Mouse (Mus musculus) heart, postnatal 36 days (tissue): ENCODE results near the gene Lpcat3. TPM values are rescaled to one million over a fixed set of nuclear protein-coding genes. Genes with fewer than 3 reads are reported as not detected.

Experiments
- DNase-seq, 2 experiments: peaks; one replicate each; pipeline ENCODE4 v3.0.0; 2021 to 2022
- intact Hi-C: fragments of 180-260 bp; cut with DNase I; formaldehyde crosslinking; loops from one replicate; pipeline ENCODE4 v1.15.1; 2025
- total RNA-seq, 2 experiments: library from RNA; stranded (reverse); gene quantifications; 2 replicates each; pipeline ENCODE4 v1.2.3; 2021

Lpcat3 gene
- total RNA-seq, 2 experiments from 2014 or later, result 51.6 TPM

- DNase-seq, result peak in 1 of 2 experiments; percentile 41
- intact Hi-C loops, result no loop called here
Observed at GRCm38 (mm10) chr6:124729850-124730705, 67.3 kb downstream of the Lpcat3 start.

- intact Hi-C loops, result no loop called here
- DNase-seq, result no peak
Observed at GRCm38 (mm10) chr6:124731038-124731437, 68.2 kb downstream of the Lpcat3 start.

GRCm38 (mm10) chr6:124732476-124733370 lies 69.9 kb downstream of the Lpcat3 start:
- peak in 1 of 2 experiments; percentile 60 for DNase-seq

GRCm38 (mm10) chr6:124734417-124734816 lies 71.6 kb downstream of the Lpcat3 start:
- DNase-seq, result no peak
- intact Hi-C loops, result no loop called here

More at GRCm38 (mm10) chr6:124732476-124733370, 69.9 kb downstream of the Lpcat3 start:
- intact Hi-C loops, result no loop called here

- intact Hi-C loops, result loop anchor here (2.0 to 5.0 kb wide), 3 partner anchors 35 to 165 kb away; partner anchors contain the start of gene C1rb
- DNase-seq, result no peak
Observed at GRCm38 (mm10) chr6:124737040-124737439, 74.2 kb downstream of the Lpcat3 start.

GRCm38 (mm10) chr6:124738511-124739023 lies 75.7 kb downstream of the Lpcat3 start, which contains the start of gene Ptpn6:
TSS of gene Ptpn6 (minus strand) at chr6:124738714.
- intact Hi-C loops, result loop anchor here (5.0 kb wide), 2 partner anchors 36 to 166 kb away; partner anchors contain the start of gene C1rb
- no peak for DNase-seq

- no peak for DNase-seq
- intact Hi-C loops, result loop anchor here (5.0 kb wide), 2 partner anchors 37 to 167 kb away; partner anchors contain the start of gene C1rb
Observed at GRCm38 (mm10) chr6:124739231-124739796, 76.5 kb downstream of the Lpcat3 start.

- DNase-seq, result no peak
- intact Hi-C loops, result loop anchor here (1.0 to 5.0 kb wide), 3 partner anchors 24 to 78 kb away; partner anchors contain the start of genes Emg1, Lpcat3 and Phb2
Observed at GRCm38 (mm10) chr6:124740211-124740887, 77.5 kb downstream of the Lpcat3 start.

- peak; percentile 82 to 92 for DNase-seq
- intact Hi-C loops, result loop anchor here (1.0 to 5.0 kb wide), 3 partner anchors 25 to 79 kb away; partner anchors contain the start of genes Emg1, Lpcat3 and Phb2
Observed at GRCm38 (mm10) chr6:124740888-124741761, 78.3 kb downstream of the Lpcat3 start, which contains the start of gene Grcc10. TSS of gene Grcc10 (minus strand) at chr6:124741374.

GRCm38 (mm10) chr6:124741842-124742241 lies 79.0 kb downstream of the Lpcat3 start:
- intact Hi-C loops, result loop anchor here (5.0 kb wide), 1 partner anchor 80 kb away; the partner anchor contains the start of gene Lpcat3
- DNase-seq, result no peak

- no peak for DNase-seq
- intact Hi-C loops, result loop anchor here (5.0 kb wide), 1 partner anchor 81 kb away; the partner anchor contains the start of gene Lpcat3
Observed at GRCm38 (mm10) chr6:124742839-124743514, 80.2 kb downstream of the Lpcat3 start.

- intact Hi-C loops, result loop anchor here (5.0 kb wide), 1 partner anchor 81 kb away; the partner anchor contains the start of gene Lpcat3
Observed at GRCm38 (mm10) chr6:124743647-124744046, 80.8 kb downstream of the Lpcat3 start.

GRCm38 (mm10) chr6:124744755-124745321 lies 82.0 kb downstream of the Lpcat3 start:
- DNase-seq, result peak in 1 of 2 experiments; percentile 19
- intact Hi-C loops, result loop anchor here (5.0 kb wide), 1 partner anchor 83 kb away; the partner anchor contains the start of gene Lpcat3

More at GRCm38 (mm10) chr6:124743647-124744046, 80.8 kb downstream of the Lpcat3 start:
- no peak for DNase-seq

- DNase-seq, result peak; percentile 93 to 94
- intact Hi-C loops, result no loop called here
Observed at GRCm38 (mm10) chr6:124745490-124746295, 82.9 kb downstream of the Lpcat3 start.

- DNase-seq, result no peak
Observed at GRCm38 (mm10) chr6:124746296-124746605, 83.4 kb downstream of the Lpcat3 start.

More at GRCm38 (mm10) chr6:124746296-124746605, 83.4 kb downstream of the Lpcat3 start:
- intact Hi-C loops, result no loop called here
